Mouse (Mus musculus): ENCODE results near the gene Acap2. TPM values are rescaled to one million over a fixed set of nuclear protein-coding genes. Genes with fewer than 3 reads are reported as not detected.

Acap2 gene
- 9.2 and 9.6 TPM in 2 replicates for polyA plus RNA-seq (2012; rRNA removed)

DNA sequence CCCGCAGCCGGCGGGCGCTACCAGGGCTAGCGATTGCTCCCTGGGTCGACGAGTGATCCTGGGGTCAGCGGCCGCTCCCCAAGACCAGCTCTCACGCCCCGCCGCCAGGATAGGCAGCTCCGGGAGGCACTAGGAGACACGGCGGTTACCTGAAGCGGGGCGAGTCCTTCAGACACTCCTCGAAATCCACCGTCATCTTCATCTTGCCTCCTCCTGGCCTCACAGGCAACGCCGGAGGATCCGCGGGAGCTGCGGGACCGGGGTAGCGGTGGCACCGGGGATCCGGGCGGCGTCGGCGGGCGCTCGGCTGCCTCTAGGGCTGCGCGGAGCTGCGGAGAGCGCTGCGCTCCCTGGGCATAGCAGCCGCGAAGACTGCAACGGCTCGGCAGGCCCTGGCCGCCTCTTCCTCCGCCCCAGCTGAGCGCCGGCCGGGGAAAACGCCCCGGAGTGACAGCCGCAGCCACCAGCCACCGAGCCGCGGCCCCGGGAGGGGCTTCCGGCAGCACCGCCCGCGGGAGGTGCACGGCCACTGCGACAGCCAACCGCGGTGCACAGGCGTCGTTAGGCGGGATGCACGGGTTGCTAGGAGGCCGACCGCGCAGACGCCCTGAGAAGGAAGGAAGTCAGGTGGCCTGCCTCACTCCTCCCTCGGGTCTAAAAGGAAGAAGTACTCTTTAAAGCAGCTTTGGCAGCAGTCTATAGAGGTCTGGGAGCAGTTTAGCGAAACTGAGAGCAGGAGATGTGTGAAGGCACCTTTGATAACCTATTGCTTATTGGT, at the start of gene Acap2:
Acap2 (minus strand) TSS at position 456 of the 778 bp plus-strand sequence.
- Histone ChIP-seq H3K27me3 (ENCODE audit: control insufficient read depth, insufficient read depth, low read length) (no peaks in the 10 kb centered on the region), H3K36me3 (ENCODE audit: control insufficient read depth, insufficient read depth, low read length) (no peaks in the 10 kb centered on the region), H3K4me3 (ENCODE audit: extremely low read depth, insufficient read depth, insufficient read length) (peak within 1 kb of the TSS; percentile 73), H3K4me1 (ENCODE audit: control insufficient read depth, insufficient read depth, insufficient read length) (peaks cover 5% of the 10 kb centered on the region), H3K27ac (ENCODE audit: insufficient read depth, low read length) (peak within 1 kb of the TSS; percentile 90)
- DNase-seq (ENCODE audit: low read depth in 1 of 2, low spot score in 2 of 2): peak; percentile 95 to 98
- TF ChIP-seq CTCF (IDR thresholded peaks at IDR 0.05; ENCODE audit: extremely low read depth, insufficient read depth, insufficient read length, insufficient replicate concordance) (no peak), POLR2A (IDR thresholded peaks at IDR 0.05; ENCODE audit: low read depth, low read length) (peak; percentile 98)
- WGBS: under 1% methylated on average over 73 of the region's 73 CpGs

DNA sequence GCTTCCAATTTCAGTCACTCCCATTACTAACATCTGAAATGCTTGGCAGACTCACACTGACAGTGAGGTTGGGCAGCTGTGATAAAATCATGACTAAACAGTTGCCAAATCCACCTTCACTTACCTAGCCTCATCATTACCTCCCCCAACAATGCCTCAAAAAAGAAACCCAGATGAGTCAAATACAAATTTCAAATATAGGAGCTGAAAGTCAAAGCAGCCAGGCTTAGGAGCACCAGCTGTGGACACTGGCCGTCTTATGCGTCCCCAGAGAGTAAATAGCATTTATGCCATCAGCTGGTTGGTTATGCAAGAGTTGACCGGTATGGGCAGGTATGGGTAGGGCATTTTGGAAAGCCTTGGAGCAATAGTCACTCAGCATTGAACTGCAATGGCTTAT, 48.4 kb upstream of the Acap2 start:
- peaks cover 2% of the 10 kb centered on the region for H3K36me3 ChIP-seq (ENCODE audit: control insufficient read depth, insufficient read depth, low read length)
- no peaks in the 10 kb centered on the region for H3K4me1 ChIP-seq (ENCODE audit: control insufficient read depth, insufficient read depth, insufficient read length)
- TF ChIP-seq CTCF (IDR thresholded peaks at IDR 0.05; ENCODE audit: extremely low read depth, insufficient read depth, insufficient read length, insufficient replicate concordance) (no peak), POLR2A (IDR thresholded peaks at IDR 0.05; ENCODE audit: low read depth, low read length) (no peak)
- WGBS: 90% methylated on average over 3 of the region's 3 CpGs
- DNase-seq (ENCODE audit: low read depth in 1 of 2, low spot score in 2 of 2): no peak
- no peak overlapping the region for H3K4me3 ChIP-seq (ENCODE audit: extremely low read depth, insufficient read depth, insufficient read length)
- no peak overlapping the region for H3K27ac ChIP-seq (ENCODE audit: insufficient read depth, low read length)
- no peaks in the 10 kb centered on the region for H3K27me3 ChIP-seq (ENCODE audit: control insufficient read depth, insufficient read depth, low read length)

DNA sequence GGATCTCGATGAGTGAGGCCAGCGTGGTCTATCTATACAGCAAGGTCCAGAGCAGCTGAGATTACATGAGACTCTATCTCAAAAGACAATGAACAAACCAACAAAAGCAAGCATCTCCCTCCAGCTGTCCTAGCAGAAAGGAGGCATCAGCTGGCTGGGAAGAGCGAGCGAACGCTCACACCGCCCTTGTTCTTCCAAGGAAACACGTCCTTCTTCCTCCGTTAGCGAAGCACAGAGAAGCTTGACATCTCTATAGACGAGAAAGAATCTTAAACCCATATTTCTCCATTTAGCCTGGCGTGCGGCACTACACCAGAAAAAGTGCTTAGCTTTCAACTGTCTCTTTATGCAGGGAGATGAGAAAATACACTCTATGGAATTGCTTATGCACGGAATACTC, 47.7 kb upstream of the Acap2 start:
- WGBS: 95% methylated on average over 13 of the region's 13 CpGs
- no peaks in the 10 kb centered on the region for H3K4me1 ChIP-seq (ENCODE audit: control insufficient read depth, insufficient read depth, insufficient read length)
- H3K27ac ChIP-seq (ENCODE audit: insufficient read depth, low read length): no peak overlapping the region
- no peak overlapping the region for H3K4me3 ChIP-seq (ENCODE audit: extremely low read depth, insufficient read depth, insufficient read length)
- DNase-seq (ENCODE audit: low read depth in 1 of 2, low spot score in 2 of 2): no peak
- TF ChIP-seq CTCF (IDR thresholded peaks at IDR 0.05; ENCODE audit: extremely low read depth, insufficient read depth, insufficient read length, insufficient replicate concordance) (no peak), POLR2A (IDR thresholded peaks at IDR 0.05; ENCODE audit: low read depth, low read length) (no peak)
- no peaks in the 10 kb centered on the region for H3K27me3 ChIP-seq (ENCODE audit: control insufficient read depth, insufficient read depth, low read length)
- peaks cover 2% of the 10 kb centered on the region for H3K36me3 ChIP-seq (ENCODE audit: control insufficient read depth, insufficient read depth, low read length)

DNA sequence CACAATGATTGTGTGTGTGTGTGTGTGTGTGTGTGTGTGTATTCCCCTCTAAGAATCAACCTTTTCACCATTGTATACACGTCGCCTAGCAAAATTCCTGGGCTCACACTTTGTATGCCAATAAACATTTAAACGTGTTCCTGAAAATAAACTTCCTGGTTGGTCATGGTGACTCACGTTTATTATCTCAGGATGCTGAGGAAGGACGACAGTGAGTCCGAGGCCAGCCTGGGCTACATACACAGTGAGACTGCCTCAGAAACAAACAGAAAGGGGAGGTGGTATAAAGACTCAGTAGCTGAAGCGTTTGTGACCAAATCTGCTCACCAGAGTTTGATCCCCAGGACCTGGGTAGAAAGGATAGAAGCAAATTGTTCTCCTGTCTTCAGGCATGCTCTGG, 46.4 kb upstream of the Acap2 start:
- 76% methylated on average over 7 of the region's 7 CpGs for WGBS
- H3K27me3 ChIP-seq (ENCODE audit: control insufficient read depth, insufficient read depth, low read length): no peaks in the 10 kb centered on the region
- H3K4me1 ChIP-seq (ENCODE audit: control insufficient read depth, insufficient read depth, insufficient read length): no peaks in the 10 kb centered on the region
- no peak overlapping the region for H3K27ac ChIP-seq (ENCODE audit: insufficient read depth, low read length)
- no peaks in the 10 kb centered on the region; the same call in 1 of the 2 replicates for H3K36me3 ChIP-seq (ENCODE audit: control insufficient read depth, insufficient read depth, low read length)
- DNase-seq (ENCODE audit: low read depth in 1 of 2, low spot score in 2 of 2): no peak
- H3K4me3 ChIP-seq (ENCODE audit: extremely low read depth, insufficient read depth, insufficient read length): no peak overlapping the region
- TF ChIP-seq CTCF (IDR thresholded peaks at IDR 0.05; ENCODE audit: extremely low read depth, insufficient read depth, insufficient read length, insufficient replicate concordance) (no peak), POLR2A (IDR thresholded peaks at IDR 0.05; ENCODE audit: low read depth, low read length) (no peak)

DNA sequence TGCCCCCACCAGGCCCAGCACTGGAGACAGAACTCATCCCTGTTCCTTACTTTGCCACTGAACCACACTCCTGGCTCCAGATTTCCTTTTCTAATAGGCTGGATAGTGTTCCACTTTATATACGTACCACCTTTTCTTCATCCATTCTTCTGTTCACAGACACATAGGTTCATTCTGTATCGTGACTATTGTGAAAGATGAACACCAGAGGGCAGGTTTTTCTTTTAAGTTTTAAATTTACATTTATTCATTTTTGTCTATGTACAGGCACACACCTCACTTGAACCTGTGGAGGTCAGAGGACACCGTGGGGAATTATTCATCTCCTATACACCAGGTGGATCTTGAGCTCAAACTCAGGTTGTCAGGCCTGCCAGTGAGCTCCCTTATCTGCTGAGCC, 43.0 kb upstream of the Acap2 start:
- DNase-seq (ENCODE audit: low read depth in 1 of 2, low spot score in 2 of 2): no peak
- H3K36me3 ChIP-seq (ENCODE audit: control insufficient read depth, insufficient read depth, low read length): no peaks in the 10 kb centered on the region
- TF ChIP-seq CTCF (IDR thresholded peaks at IDR 0.05; ENCODE audit: extremely low read depth, insufficient read depth, insufficient read length, insufficient replicate concordance): no peak
- H3K27me3 ChIP-seq (ENCODE audit: control insufficient read depth, insufficient read depth, low read length): no peaks in the 10 kb centered on the region
- no peaks in the 10 kb centered on the region for H3K4me1 ChIP-seq (ENCODE audit: control insufficient read depth, insufficient read depth, insufficient read length)
- H3K4me3 ChIP-seq (ENCODE audit: extremely low read depth, insufficient read depth, insufficient read length): no peak overlapping the region
- 71% methylated on average over 3 of the region's 3 CpGs for WGBS
- H3K27ac ChIP-seq (ENCODE audit: insufficient read depth, low read length): no peak overlapping the region

DNA sequence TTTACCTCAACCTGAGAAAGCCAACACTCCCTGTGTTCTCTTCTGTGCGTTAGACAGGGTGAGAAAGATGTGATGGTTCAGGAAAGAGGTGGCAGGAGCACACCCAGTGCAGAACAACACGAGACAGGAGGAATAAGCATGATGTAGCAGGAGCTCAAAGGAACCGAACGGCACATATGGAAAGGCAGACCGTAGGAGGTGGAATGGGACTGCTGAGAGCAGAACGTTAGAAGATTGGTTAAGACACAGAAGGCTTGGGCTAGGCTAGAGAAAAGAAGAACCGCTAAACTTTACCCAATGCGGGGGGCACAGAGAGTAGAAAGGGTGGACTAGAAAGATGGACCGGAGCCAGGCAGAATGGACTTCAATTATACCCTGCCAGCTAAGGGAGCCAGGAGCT, 40.4 kb upstream of the Acap2 start:
- Histone ChIP-seq H3K27ac (ENCODE audit: insufficient read depth, low read length) (no peak overlapping the region), H3K27me3 (ENCODE audit: control insufficient read depth, insufficient read depth, low read length) (no peaks in the 10 kb centered on the region), H3K4me1 (ENCODE audit: control insufficient read depth, insufficient read depth, insufficient read length) (no peaks in the 10 kb centered on the region), H3K4me3 (ENCODE audit: extremely low read depth, insufficient read depth, insufficient read length) (no peak overlapping the region), H3K36me3 (ENCODE audit: control insufficient read depth, insufficient read depth, low read length) (no peaks in the 10 kb centered on the region)
- no peak for TF ChIP-seq POLR2A (IDR thresholded peaks at IDR 0.05; ENCODE audit: low read depth, low read length)
- TF ChIP-seq CTCF (IDR thresholded peaks at IDR 0.05; ENCODE audit: extremely low read depth, insufficient read depth, insufficient read length, insufficient replicate concordance): no peak
- 90% methylated on average over 9 of the region's 9 CpGs for WGBS
- DNase-seq (ENCODE audit: low read depth in 1 of 2, low spot score in 2 of 2): no peak

DNA sequence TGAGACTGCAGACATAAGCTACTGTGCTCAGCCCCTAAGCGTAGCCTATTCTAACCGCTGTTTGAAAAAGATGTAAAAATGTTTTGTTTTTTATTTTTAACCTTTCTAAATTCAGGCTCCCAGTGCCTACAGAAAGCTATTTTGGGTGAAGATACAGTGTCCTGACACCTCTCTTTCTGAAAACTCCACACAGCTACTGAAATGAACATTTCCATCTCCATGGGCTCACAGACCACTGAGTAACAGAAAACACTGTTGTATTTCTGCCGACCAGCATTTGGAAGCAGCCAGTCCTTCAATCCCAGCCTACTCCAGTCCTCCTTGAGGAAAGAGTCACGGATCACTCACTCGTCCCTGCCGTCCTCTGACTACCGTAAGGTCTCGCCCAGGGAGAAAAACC, 39.5 kb upstream of the Acap2 start:
- no peak for TF ChIP-seq CTCF (IDR thresholded peaks at IDR 0.05; ENCODE audit: extremely low read depth, insufficient read depth, insufficient read length, insufficient replicate concordance)
- no peak for TF ChIP-seq POLR2A (IDR thresholded peaks at IDR 0.05; ENCODE audit: low read depth, low read length)
- WGBS: 90% methylated on average over 8 of the region's 8 CpGs

More for the DNA sequence above, 39.5 kb upstream of the Acap2 start:
- Histone ChIP-seq H3K4me1 (ENCODE audit: control insufficient read depth, insufficient read depth, insufficient read length) (no peaks in the 10 kb centered on the region), H3K27ac (ENCODE audit: insufficient read depth, low read length) (no peak overlapping the region), H3K27me3 (ENCODE audit: control insufficient read depth, insufficient read depth, low read length) (no peaks in the 10 kb centered on the region), H3K36me3 (ENCODE audit: control insufficient read depth, insufficient read depth, low read length) (no peaks in the 10 kb centered on the region), H3K4me3 (ENCODE audit: extremely low read depth, insufficient read depth, insufficient read length) (no peak overlapping the region)
- no peak for DNase-seq (ENCODE audit: low read depth in 1 of 2, low spot score in 2 of 2)
